22 mouse cellular contexts compared by ENCODE assay signal in genomic region chr3:57611776-57612175, GRCm38 (mm10). TPM values are rescaled to one million over a fixed set of nuclear protein-coding genes. Genes with fewer than 3 reads are reported as not detected.
DNase-seq lines count a peak whose midpoint lies in the region; TF ChIP-seq lines count a peak whose summit lies in the region.
"Had no signal": no experiment of that assay in that cellular context is flagged by ENCODE, and none has a peak within 500 bp of the region (broad histone marks: within the 10 kb centered on the region; RNA-seq: fewer than 3 reads in every experiment).

No protein-coding gene starts in this region.

- no peaks in the 10 kb centered on the region; the same call in none of the 2 replicates for H3K4me1 ChIP-seq in heart, adult 2 months (ENCODE audit: control insufficient read depth, insufficient read depth, low read length)
- H3K4me1 ChIP-seq: embryonic facial prominence, embryonic 10.5 days; embryonic facial prominence, embryonic 12.5 days; forebrain, embryonic 13.5 days; forebrain, embryonic 15.5 days had no signal

- H3K27me3 ChIP-seq in heart, adult 2 months (ENCODE audit: control insufficient read depth, insufficient read depth, low read length): no peaks in the 10 kb centered on the region
- H3K27me3 ChIP-seq: embryonic facial prominence, embryonic 12.5 days; forebrain, embryonic 13.5 days; forebrain, embryonic 15.5 days had no signal

- no peak for TF ChIP-seq EP300 in heart, adult 2 months (IDR thresholded peaks at IDR 0.05; ENCODE audit: insufficient read depth, low read depth, low read length)

- H3K27ac ChIP-seq in heart, adult 2 months: peak overlapping the region; percentile 34
- H3K27ac ChIP-seq: embryonic facial prominence, embryonic 10.5 days; embryonic facial prominence, embryonic 12.5 days; forebrain, embryonic 13.5 days; forebrain, embryonic 15.5 days had no signal

- DNase-seq in heart, adult 2 months: no peak
- no peak for DNase-seq in heart, adult 9 months (ENCODE audit: low spot score in 2 of 2)
- DNase-seq in ES-CJ7 (ENCODE audit: low read depth, low spot score) (peak; percentile 15), MN1 (ENCODE audit: low spot score) (peak; percentile 21), ZHBTc4 (ENCODE audit: low read depth, low spot score) (peak; percentile 57)
- no peak for DNase-seq in heart, postnatal 4 days
- DNase-seq in heart, postnatal 36 days: no peak
- DNase-seq in thymus, postnatal 0 days (ENCODE audit: low spot score): no peak
- DNase-seq: adrenal gland, adult 2 months; adrenal gland, postnatal 10 days; adrenal gland, postnatal 25 days; cerebellum, adult 11-12 months; cerebellum, adult 2 months; cerebellum, adult 9-10 months; cerebellum, postnatal 10 days; cerebellum, postnatal 25 days; forebrain, postnatal 0 days had no signal

- TF ChIP-seq CTCF in heart, adult 2 months (IDR thresholded peaks at IDR 0.05): no peak

- no peak for TF ChIP-seq POLR2A in heart, adult 2 months (IDR thresholded peaks at IDR 0.05; ENCODE audit: insufficient read depth, low read depth, low read length)

- H3K4me3 ChIP-seq in heart, adult 2 months: no peak overlapping the region
- H3K4me3 ChIP-seq: embryonic facial prominence, embryonic 10.5 days; embryonic facial prominence, embryonic 12.5 days; forebrain, embryonic 13.5 days; forebrain, embryonic 15.5 days had no signal

- H3K79me2 ChIP-seq in heart, adult 2 months (replicated peaks; ENCODE audit: control insufficient read depth, insufficient read depth, low read length): no peaks in the 10 kb centered on the region

- no peak overlapping the region for H3K9ac ChIP-seq in heart, adult 2 months (ENCODE audit: low read depth, low read length)
- H3K9ac ChIP-seq: embryonic facial prominence, embryonic 12.5 days; forebrain, embryonic 13.5 days; forebrain, embryonic 15.5 days; forebrain, postnatal 0 days had no signal

- intact Hi-C loops in heart, adult 2 months (cut with DNase I): loop anchor here (2.0 kb wide), 1 partner anchor 37 kb away; the partner anchor contains the start of gene Wwtr1
- intact Hi-C loops in heart, postnatal 36 days (cut with DNase I): no loop called here

- H3K36me3 ChIP-seq in heart, adult 2 months (ENCODE audit: control insufficient read depth, insufficient read depth, low read length): no peaks in the 10 kb centered on the region
- H3K36me3 ChIP-seq: embryonic facial prominence, embryonic 10.5 days; embryonic facial prominence, embryonic 12.5 days; forebrain, embryonic 15.5 days; G1E had no signal

- WGBS in heart, adult 2 months: 19% methylated on average over 7 of the region's 7 CpGs

RNA-seq across cellular contexts. Expression of gene Wwtr1, which starts 36.1 kb away (rescaled TPM):
- total RNA-seq in heart, adult 2 months (2021): 10 to 100 TPM; 46.5 to 49.1 TPM
- polyA plus RNA-seq in heart, adult 2 months (2012; rRNA removed): 28.2 and 40.6 TPM in 2 replicates
- 10 to 100 TPM; 78.5 to 83.2 TPM for total RNA-seq in heart, postnatal 4 days (2021)
- total RNA-seq in heart, postnatal 36 days (2021): 10 to 100 TPM; 56.3 to 58.3 TPM
- polyA plus RNA-seq in thymus, postnatal 0 days (2015; fragmentation: Nextera tagmentation; extraction: Ambion mirVana): 3.4 and 3.6 TPM in 2 replicates
- polyA plus RNA-seq: G1E had no signal

RNA-seq across cellular contexts. Expression of gene Commd2, which starts 39.7 kb away (rescaled TPM):
- 10 to 100 TPM; 12.2 to 13.9 TPM for total RNA-seq in heart, adult 2 months (2021)
- polyA plus RNA-seq in heart, adult 2 months (2012; rRNA removed): 11.9 and 19.4 TPM in 2 replicates
- total RNA-seq in heart, postnatal 4 days (2021): 10 to 100 TPM; 22.3 to 24.0 TPM
- total RNA-seq in heart, postnatal 36 days (2021): 10 to 100 TPM; 11.3 to 14.2 TPM
- polyA plus RNA-seq in thymus, postnatal 0 days (2015; fragmentation: Nextera tagmentation; extraction: Ambion mirVana): 118 and 121 TPM in 2 replicates

Comparison
In these comparisons a context has a peak if more than half of its experiments do, and no peak if none do; other contexts are left out.
1. DNase-seq: peak in ES-CJ7 (single experiment), MN1 (single experiment) and ZHBTc4 (single experiment); none in heart, adult 2 months (0 of 2), heart, adult 9 months (0 of 2), heart, postnatal 4 days (single experiment), heart, postnatal 36 days (0 of 2) and thymus, postnatal 0 days (single experiment).